Mouse (Mus musculus) layer of hippocampus, adult 18-20 months (tissue): ENCODE data around the gene Ptprg. TPM values are rescaled to one million over a fixed set of nuclear protein-coding genes. Genes with fewer than 3 reads are reported as not detected.
A peak's percentile ranks its signal among the peaks of the same experiment; 100 is the strongest.

Source experiments
- DNase-seq, 2 experiments: peaks; one replicate each; pipeline ENCODE4 v3.0.0; 2022; ENCODE audit warnings: low spot score in 2 of 2
- total RNA-seq, 2 experiments: library from RNA; stranded (reverse); gene quantifications; 2 replicates each; pipeline ENCODE4 v1.2.3; 2021

The Ptprg gene
- total RNA-seq, 2 experiments from 2014 or later = 100 to 102 TPM

- no peak for DNase-seq
These were observed 62.4 kb downstream of the Ptprg start for GRCm38 (mm10) chr14:11615697-11616096.

- DNase-seq = peak in 1 of 2 experiments; percentile 18
These were observed 64.0 kb downstream of the Ptprg start for GRCm38 (mm10) chr14:11617362-11617761.

- DNase-seq = no peak
These were observed 64.9 kb downstream of the Ptprg start for GRCm38 (mm10) chr14:11618140-11618705.

- no peak for DNase-seq
These were observed 66.3 kb downstream of the Ptprg start for GRCm38 (mm10) chr14:11619606-11620005.

GRCm38 (mm10) chr14:11620314-11620713, 67.0 kb downstream of the Ptprg start:
- DNase-seq = no peak

- DNase-seq = no peak
These were observed 67.7 kb downstream of the Ptprg start for GRCm38 (mm10) chr14:11620962-11621568.

GRCm38 (mm10) chr14:11623576-11623975, 70.2 kb downstream of the Ptprg start:
- DNase-seq = no peak

GRCm38 (mm10) chr14:11630736-11631135, 77.4 kb downstream of the Ptprg start:
- no peak for DNase-seq

- DNase-seq = no peak
These were observed 78.2 kb downstream of the Ptprg start for GRCm38 (mm10) chr14:11631505-11631904.

- DNase-seq = no peak
These were observed 84.3 kb downstream of the Ptprg start for GRCm38 (mm10) chr14:11637673-11638072.

- no peak for DNase-seq
These were observed 86.0 kb downstream of the Ptprg start for GRCm38 (mm10) chr14:11639366-11639765.

GRCm38 (mm10) chr14:11640372-11640771, 87.0 kb downstream of the Ptprg start:
- DNase-seq = no peak

- peak; percentile 40 to 69 for DNase-seq
These were observed 87.7 kb downstream of the Ptprg start for GRCm38 (mm10) chr14:11640996-11641395.

GRCm38 (mm10) chr14:11642977-11643376, 89.6 kb downstream of the Ptprg start:
- DNase-seq = no peak

- no peak for DNase-seq
These were observed 104.0 kb downstream of the Ptprg start for GRCm38 (mm10) chr14:11657374-11657773.

GRCm38 (mm10) chr14:11663661-11664215, 110.4 kb downstream of the Ptprg start:
- no peak for DNase-seq

- DNase-seq = no peak
These were observed 111.0 kb downstream of the Ptprg start for GRCm38 (mm10) chr14:11664302-11664701.

GRCm38 (mm10) chr14:11665046-11665445, 111.7 kb downstream of the Ptprg start:
- DNase-seq = no peak

GRCm38 (mm10) chr14:11667762-11668161, 114.4 kb downstream of the Ptprg start:
- no peak for DNase-seq

GRCm38 (mm10) chr14:11670847-11671246, 117.5 kb downstream of the Ptprg start:
- no peak for DNase-seq

- DNase-seq = no peak
These were observed 119.7 kb downstream of the Ptprg start for GRCm38 (mm10) chr14:11672981-11673547.

- no peak for DNase-seq
These were observed 124.9 kb downstream of the Ptprg start for GRCm38 (mm10) chr14:11678201-11678600.

GRCm38 (mm10) chr14:11679741-11680140, 126.4 kb downstream of the Ptprg start:
- DNase-seq = no peak
